Mouse (Mus musculus) lung, postnatal 0 days (tissue): ENCODE measurements around the gene Pgrmc2.

Experiments
- CTCF ChIP-seq: IDR thresholded peaks from 2 replicates; pipeline ENCODE4 v1.5.1; 2016; ENCODE audit warnings: antibody characterized with exemption, mild to moderate bottlenecking
- EP300 ChIP-seq: IDR thresholded peaks from 2 replicates; pipeline ENCODE4 v1.6.1; 2016; ENCODE audit warnings: antibody characterized with exemption, mild to moderate bottlenecking, control low read depth

GRCm38 (mm10) chr3:41084421-41084820 lies 1.6 kb upstream of the Pgrmc2 start:
- no peak for TF ChIP-seq CTCF
- no peak for TF ChIP-seq EP300
